In genomic region chr17:52210483-52210882, GRCm38 (mm10) we compare ENCODE assay signal across 18 mouse cellular contexts.
"Had no signal": no experiment of that assay in that cellular context is flagged by ENCODE, and none has a peak within 500 bp of the region (broad histone marks: within the 10 kb centered on the region; RNA-seq: fewer than 3 reads in every experiment).

No protein-coding gene starts in this region.

- H3K9me3 ChIP-seq: midbrain, embryonic 10.5 days; midbrain, embryonic 12.5 days; neural tube, embryonic 13.5 days; neural tube, embryonic 15.5 days had no signal

- H3K36me3 ChIP-seq: midbrain, embryonic 10.5 days; midbrain, embryonic 12.5 days; neural tube, embryonic 13.5 days; neural tube, embryonic 15.5 days had no signal

- H3K9ac ChIP-seq: liver, embryonic 14.5 days; lung, embryonic 14.5 days; midbrain, embryonic 12.5 days; neural tube, embryonic 13.5 days; neural tube, embryonic 15.5 days had no signal

- H3K4me2 ChIP-seq: lung, embryonic 14.5 days; midbrain, embryonic 12.5 days; neural tube, embryonic 13.5 days; neural tube, embryonic 15.5 days had no signal

- DNase-seq: lung, adult 18-20 months; lung, embryonic 14.5 days; lung, postnatal 10 days; lung, postnatal 4 days; midbrain, embryonic 14.5 days; retina, postnatal 1 day; right cerebral cortex, postnatal 25 days; spleen, adult 18-20 months; thymus, adult 2 months; thymus, postnatal 14 days; thymus, postnatal 36 days had no signal

- H3K4me3 ChIP-seq: midbrain, embryonic 10.5 days; midbrain, embryonic 12.5 days; myocyte; neural tube, embryonic 13.5 days; neural tube, embryonic 15.5 days had no signal

- ATAC-seq: midbrain, embryonic 16.5 days had no signal

- H3K4me1 ChIP-seq: midbrain, embryonic 10.5 days; midbrain, embryonic 12.5 days; neural tube, embryonic 13.5 days; neural tube, embryonic 15.5 days had no signal

- H3K27me3 ChIP-seq: midbrain, embryonic 12.5 days; neural tube, embryonic 13.5 days; neural tube, embryonic 15.5 days had no signal

- H3K27ac ChIP-seq: liver, embryonic 14.5 days; midbrain, embryonic 10.5 days; midbrain, embryonic 12.5 days; neural tube, embryonic 13.5 days; neural tube, embryonic 15.5 days had no signal
